10 mouse cellular contexts compared by ENCODE assay signal in genomic region chr16:95770402-95770801, GRCm38 (mm10).
DNase-seq lines count a peak whose midpoint lies in the region; ATAC-seq and TF ChIP-seq lines count a peak whose summit lies in the region.
"Had no signal": no experiment of that assay in that cellular context is flagged by ENCODE, and none has a peak within 500 bp of the region (broad histone marks: within the 10 kb centered on the region; RNA-seq: fewer than 3 reads in every experiment).

No protein-coding gene starts in this region.

- no peak overlapping the region for H3K9ac ChIP-seq in hindbrain, embryonic 15.5 days
- no peak overlapping the region; the same call in 1 of the 2 replicates for H3K9ac ChIP-seq in hindbrain, embryonic 11.5 days (ENCODE audit: low read depth, low read length)
- H3K9ac ChIP-seq in forebrain, embryonic 14.5 days (ENCODE audit: low read length), result no peak overlapping the region
- no peak overlapping the region for H3K9ac ChIP-seq in stomach, postnatal 0 days (ENCODE audit: low read length)
- H3K9ac ChIP-seq: neural tube, embryonic 13.5 days had no signal

- ATAC-seq in hindbrain, embryonic 15.5 days (ENCODE audit: low FRiP score, low read depth), result 0 out of 2 replicates have a peak, but pooled peaks have one; percentile 23
- no peak for ATAC-seq in hindbrain, embryonic 11.5 days (ENCODE audit: low FRiP score)
- peak; percentile 75; the same call in 1 of the 2 replicates for ATAC-seq in forebrain, embryonic 14.5 days
- no peak; the same call in 1 of the 2 replicates for ATAC-seq in stomach, postnatal 0 days (ENCODE audit: low FRiP score, low TSS enrichment)

- no peak overlapping the region for H3K4me2 ChIP-seq in hindbrain, embryonic 15.5 days
- H3K4me2 ChIP-seq in hindbrain, embryonic 11.5 days (replicated peaks; ENCODE audit: low read depth, low read length), result no peak overlapping the region
- H3K4me2 ChIP-seq in forebrain, embryonic 14.5 days (ENCODE audit: low read length), result no peak overlapping the region
- no peak overlapping the region for H3K4me2 ChIP-seq in stomach, postnatal 0 days (replicated peaks; ENCODE audit: low read depth)
- H3K4me2 ChIP-seq: neural tube, embryonic 13.5 days had no signal

- no peaks in the 10 kb centered on the region for H3K36me3 ChIP-seq in hindbrain, embryonic 15.5 days
- H3K36me3 ChIP-seq in hindbrain, embryonic 11.5 days (ENCODE audit: control insufficient read depth, insufficient read depth, low read length), result no peaks in the 10 kb centered on the region
- no peaks in the 10 kb centered on the region for H3K36me3 ChIP-seq in forebrain, embryonic 14.5 days (ENCODE audit: control insufficient read depth, insufficient read depth, low read length)
- no peaks in the 10 kb centered on the region for H3K36me3 ChIP-seq in stomach, postnatal 0 days (ENCODE audit: control insufficient read depth, insufficient read depth, low read length)
- H3K36me3 ChIP-seq: neural tube, embryonic 13.5 days had no signal

- DNase-seq in hindbrain, embryonic 11.5 days (ENCODE audit: low spot score), result no peak
- DNase-seq in right cerebral cortex, adult 18-20 months, result peak; percentile 38
- no peak for DNase-seq in right cerebral cortex, postnatal 25 days
- peak; percentile 77 for DNase-seq in forebrain, embryonic 14.5 days (ENCODE audit: low spot score)
- DNase-seq in stomach, postnatal 0 days (ENCODE audit: low spot score), result no peak
- DNase-seq in ovary, postnatal 36 days (ENCODE audit: low spot score), result no peak
- no peak for DNase-seq in urinary bladder, postnatal 25 days (ENCODE audit: low spot score)

- no peak for TF ChIP-seq CTCF in stomach, postnatal 0 days (IDR thresholded peaks at IDR 0.05; ENCODE audit: low read depth)

- H3K4me3 ChIP-seq in hindbrain, embryonic 15.5 days, result no peak overlapping the region
- H3K4me3 ChIP-seq in hindbrain, embryonic 11.5 days (ENCODE audit: low read depth, low read length), result no peak overlapping the region
- no peak overlapping the region for H3K4me3 ChIP-seq in forebrain, embryonic 14.5 days (ENCODE audit: low read depth, low read length)
- H3K4me3 ChIP-seq in stomach, postnatal 0 days (ENCODE audit: low read depth, low read length), result no peak overlapping the region
- H3K4me3 ChIP-seq: neural tube, embryonic 13.5 days had no signal

- no peaks in the 10 kb centered on the region for H3K27me3 ChIP-seq in hindbrain, embryonic 15.5 days
- H3K27me3 ChIP-seq in hindbrain, embryonic 11.5 days (ENCODE audit: control insufficient read depth, insufficient read depth, low read length), result no peaks in the 10 kb centered on the region
- no peaks in the 10 kb centered on the region for H3K27me3 ChIP-seq in forebrain, embryonic 14.5 days (replicated peaks; ENCODE audit: control insufficient read depth, insufficient read depth, low read length)
- H3K27me3 ChIP-seq in stomach, postnatal 0 days (ENCODE audit: control insufficient read depth, insufficient read depth, low read length), result no peaks in the 10 kb centered on the region
- H3K27me3 ChIP-seq: CH12.LX; neural tube, embryonic 13.5 days had no signal

- no peaks in the 10 kb centered on the region for H3K9me3 ChIP-seq in hindbrain, embryonic 15.5 days
- H3K9me3 ChIP-seq in hindbrain, embryonic 11.5 days (ENCODE audit: control insufficient read depth, low read length), result no peaks in the 10 kb centered on the region
- no peaks in the 10 kb centered on the region for H3K9me3 ChIP-seq in forebrain, embryonic 14.5 days (replicated peaks; ENCODE audit: control insufficient read depth, low read length)
- no peaks in the 10 kb centered on the region for H3K9me3 ChIP-seq in stomach, postnatal 0 days (ENCODE audit: control insufficient read depth, low read length)
- H3K9me3 ChIP-seq: neural tube, embryonic 13.5 days had no signal

- TF ChIP-seq EP300 in stomach, postnatal 0 days (optimal IDR thresholded peaks at IDR 0.05), result no peak

- H3K4me1 ChIP-seq in hindbrain, embryonic 15.5 days (replicated peaks), result 0 out of 2 replicates have a peak, but pooled peaks cover 8% of the 10 kb centered on the region
- no peaks in the 10 kb centered on the region for H3K4me1 ChIP-seq in hindbrain, embryonic 11.5 days (replicated peaks; ENCODE audit: control insufficient read depth, insufficient read depth, low read length)
- no peaks in the 10 kb centered on the region for H3K4me1 ChIP-seq in forebrain, embryonic 14.5 days (ENCODE audit: control insufficient read depth, insufficient read depth, low read length)
- peaks cover 2% of the 10 kb centered on the region for H3K4me1 ChIP-seq in stomach, postnatal 0 days (replicated peaks; ENCODE audit: control insufficient read depth, insufficient read depth)

- H3K27ac ChIP-seq in hindbrain, embryonic 15.5 days (replicated peaks), result no peak overlapping the region
- no peak overlapping the region for H3K27ac ChIP-seq in hindbrain, embryonic 11.5 days (ENCODE audit: low read depth, low read length)
- no peak overlapping the region for H3K27ac ChIP-seq in forebrain, embryonic 14.5 days (ENCODE audit: low read depth, low read length)
- H3K27ac ChIP-seq in stomach, postnatal 0 days (replicated peaks), result peak overlapping the region; percentile 40
- H3K27ac ChIP-seq: neural tube, embryonic 13.5 days had no signal

Comparison
In these comparisons a context has a peak if more than half of its experiments do, and no peak if none do; other contexts are left out.
1. ATAC-seq: peak in hindbrain, embryonic 15.5 days (single experiment) and forebrain, embryonic 14.5 days (single experiment); none in hindbrain, embryonic 11.5 days (single experiment) and stomach, postnatal 0 days (single experiment).
2. DNase-seq: peak in right cerebral cortex, adult 18-20 months (single experiment) and forebrain, embryonic 14.5 days (single experiment); none in hindbrain, embryonic 11.5 days (single experiment), right cerebral cortex, postnatal 25 days (single experiment), stomach, postnatal 0 days (single experiment), ovary, postnatal 36 days (single experiment) and urinary bladder, postnatal 25 days (single experiment).